Mouse (Mus musculus) lung, postnatal 0 days (tissue): ENCODE results near the gene Kcnv2. TPM values are rescaled to one million over a fixed set of nuclear protein-coding genes. Genes with fewer than 3 reads are reported as not detected.

Experiments used
- ATAC-seq: fragments of 200-750 bp; cut with Nextera tagmentation; 2 replicates; pipeline ENCODE4 v1.8.0; 2017; ENCODE audit warnings: moderate library complexity
- DNase-seq: peaks from one replicate; pipeline ENCODE4 v3.0.0-alpha.2; 2016; ENCODE audit warnings: low spot score
- H3K27ac ChIP-seq: fragments of 300-500 bp; sonication (generic); 2 replicates; pipeline ENCODE4 v1.5.1; 2014; ENCODE audit warnings: antibody characterized with exemption, mild to moderate bottlenecking, low read length, mixed read lengths
- H3K27me3 ChIP-seq: fragments of 300-500 bp; sonication (generic); replicated peaks from 2 replicates; pipeline ENCODE4 v1.6.1; 2014; ENCODE audit warnings: low read length, mixed read lengths; ENCODE audit not compliant: insufficient read depth
- H3K36me3 ChIP-seq: fragments of 300-500 bp; sonication (generic); 2 replicates; pipeline ENCODE4 v1.6.1; 2014; ENCODE audit warnings: low read length, mixed read lengths; ENCODE audit not compliant: insufficient read depth
- H3K4me1 ChIP-seq: fragments of 300-500 bp; sonication (generic); 2 replicates; pipeline ENCODE4 v1.6.1; 2014; ENCODE audit warnings: antibody characterized with exemption, low read depth, low read length, mixed read lengths; ENCODE audit not compliant: insufficient read depth
- H3K4me2 ChIP-seq: fragments of 300-500 bp; sonication (generic); replicated peaks from 2 replicates; pipeline ENCODE4 v1.6.1; 2014; ENCODE audit warnings: low read depth, mild to moderate bottlenecking, low read length, moderate library complexity, mixed read lengths
- H3K4me3 ChIP-seq: fragments of 300-500 bp; sonication (generic); 2 replicates; pipeline ENCODE4 v1.5.1; 2014; ENCODE audit warnings: low read depth, low read length
- H3K9ac ChIP-seq: fragments of 300-500 bp; sonication (generic); replicated peaks from 2 replicates; pipeline ENCODE4 v1.6.1; 2014; ENCODE audit warnings: low read depth, mild to moderate bottlenecking
- H3K9me3 ChIP-seq: fragments of 300-500 bp; sonication (generic); 2 replicates; pipeline ENCODE4 v1.6.1; 2016; ENCODE audit warnings: low read length, mixed read lengths
- CTCF ChIP-seq: IDR thresholded peaks from 2 replicates; pipeline ENCODE4 v1.5.1; 2016; ENCODE audit warnings: antibody characterized with exemption, mild to moderate bottlenecking
- EP300 ChIP-seq: IDR thresholded peaks from 2 replicates; pipeline ENCODE4 v1.6.1; 2016; ENCODE audit warnings: antibody characterized with exemption, mild to moderate bottlenecking, control low read depth
- WGBS: fragments of 180-500 bp; shearing (Covaris S2); extraction: QIAGEN DNeasy Blood & Tissue Kit; methylation state at CpG from one replicate; pipeline ENCODE4 v1.1.7; 2014; 5-methylcytosine and 5-hydroxymethylcytosine counted together
- polyA plus RNA-seq: library from polyadenylated mRNA; unstranded; fragments of >200 nt; fragmentation: Nextera tagmentation; extraction: Ambion mirVana; gene quantifications from 2 replicates; pipeline ENCODE4 v1.2.1, GENCODE M21; 2015

The Kcnv2 gene
- polyA plus RNA-seq, 1 experiment from 2014 or later = not detected

DNA sequence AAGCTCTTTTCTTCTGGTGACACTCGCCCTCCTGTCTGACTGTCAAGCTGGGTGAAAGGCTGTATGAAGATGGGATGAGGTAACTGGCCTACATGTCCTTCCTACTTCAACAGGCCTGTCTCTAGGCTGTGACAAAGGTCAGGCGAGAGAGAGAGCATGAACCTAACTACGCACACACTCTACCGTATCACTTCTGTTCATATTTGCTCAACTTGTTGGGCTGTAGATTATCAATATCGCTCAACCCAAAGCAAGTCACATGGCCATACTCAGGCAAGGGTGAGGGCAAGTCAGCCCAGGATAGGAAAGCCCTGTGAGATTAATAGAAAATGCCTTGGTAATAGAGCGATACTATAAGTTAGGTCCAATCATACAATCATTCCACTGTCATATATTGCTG, 5.2 kb downstream of the Kcnv2 start:
- Histone ChIP-seq H3K27ac (no peak overlapping the region), H3K4me1 (no peaks in the 10 kb centered on the region), H3K4me3 (no peak overlapping the region), H3K27me3 (no peaks in the 10 kb centered on the region), H3K36me3 (no peaks in the 10 kb centered on the region), H3K4me2 (no peak overlapping the region), H3K9ac (no peak overlapping the region), H3K9me3 (no peaks in the 10 kb centered on the region)
- TF ChIP-seq CTCF = no peak
- no peak for TF ChIP-seq EP300
- WGBS = 77% methylated on average over 6 of the region's 6 CpGs
- ATAC-seq (no peak), DNase-seq (no peak)

GRCm38 (mm10) chr19:27328166-27328565, 5.8 kb downstream of the Kcnv2 start:
- Histone ChIP-seq H3K4me2 (no peak overlapping the region), H3K9ac (no peak overlapping the region), H3K27ac (no peak overlapping the region), H3K4me3 (no peak overlapping the region), H3K9me3 (no peaks in the 10 kb centered on the region), H3K36me3 (no peaks in the 10 kb centered on the region), H3K4me1 (no peaks in the 10 kb centered on the region), H3K27me3 (no peaks in the 10 kb centered on the region)
- WGBS = 59% methylated on average over 3 of the region's 3 CpGs
- ATAC-seq (no peak), DNase-seq (no peak)
- TF ChIP-seq EP300 (no peak), CTCF (no peak)

DNA sequence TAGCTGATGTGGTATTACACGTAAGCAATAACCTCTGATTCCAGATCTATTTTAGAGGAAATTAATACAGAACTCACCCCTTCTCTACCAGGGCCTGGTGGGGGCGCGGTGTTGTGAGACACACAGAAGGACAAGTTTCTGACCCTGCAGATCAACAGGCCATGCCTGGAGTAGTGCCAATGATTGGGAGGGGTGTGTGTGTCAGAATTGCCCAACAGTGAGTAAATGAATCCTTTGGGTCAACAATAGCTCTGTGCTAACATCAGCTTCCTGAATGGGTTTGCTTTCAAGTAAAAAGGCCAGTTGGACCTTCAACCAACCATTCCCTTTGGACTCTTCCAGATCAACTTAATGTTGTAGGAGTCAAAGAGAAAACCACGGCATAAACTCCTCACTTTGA, 6.3 kb downstream of the Kcnv2 start:
- peak; percentile 82 for DNase-seq
- Histone ChIP-seq H3K27ac (no peak overlapping the region), H3K4me1 (no peaks in the 10 kb centered on the region), H3K27me3 (no peaks in the 10 kb centered on the region), H3K9me3 (no peaks in the 10 kb centered on the region), H3K9ac (no peak overlapping the region), H3K36me3 (no peaks in the 10 kb centered on the region), H3K4me3 (no peak overlapping the region), H3K4me2 (no peak overlapping the region)
- ATAC-seq = peak; percentile 71
- 0 out of 2 replicates have a peak, but pooled peaks have one; percentile 12 for TF ChIP-seq CTCF
- peak; percentile 61; the same call in 1 of the 2 replicates for TF ChIP-seq EP300
- WGBS = 58% methylated on average over 4 of the region's 4 CpGs

- Histone ChIP-seq H3K27ac (no peak overlapping the region), H3K27me3 (no peaks in the 10 kb centered on the region), H3K36me3 (no peaks in the 10 kb centered on the region), H3K9ac (no peak overlapping the region), H3K9me3 (no peaks in the 10 kb centered on the region), H3K4me2 (no peak overlapping the region), H3K4me3 (no peak overlapping the region), H3K4me1 (no peaks in the 10 kb centered on the region)
- TF ChIP-seq CTCF (peak; percentile 58), EP300 (no peak)
- WGBS = 56% methylated on average over 6 of the region's 6 CpGs
- DNase-seq = peak; percentile 57
- ATAC-seq = peak; percentile 29; the same call in 1 of the 2 replicates
Measured at GRCm38 (mm10) chr19:27332207-27332794, 9.9 kb downstream of the Kcnv2 start.

DNA sequence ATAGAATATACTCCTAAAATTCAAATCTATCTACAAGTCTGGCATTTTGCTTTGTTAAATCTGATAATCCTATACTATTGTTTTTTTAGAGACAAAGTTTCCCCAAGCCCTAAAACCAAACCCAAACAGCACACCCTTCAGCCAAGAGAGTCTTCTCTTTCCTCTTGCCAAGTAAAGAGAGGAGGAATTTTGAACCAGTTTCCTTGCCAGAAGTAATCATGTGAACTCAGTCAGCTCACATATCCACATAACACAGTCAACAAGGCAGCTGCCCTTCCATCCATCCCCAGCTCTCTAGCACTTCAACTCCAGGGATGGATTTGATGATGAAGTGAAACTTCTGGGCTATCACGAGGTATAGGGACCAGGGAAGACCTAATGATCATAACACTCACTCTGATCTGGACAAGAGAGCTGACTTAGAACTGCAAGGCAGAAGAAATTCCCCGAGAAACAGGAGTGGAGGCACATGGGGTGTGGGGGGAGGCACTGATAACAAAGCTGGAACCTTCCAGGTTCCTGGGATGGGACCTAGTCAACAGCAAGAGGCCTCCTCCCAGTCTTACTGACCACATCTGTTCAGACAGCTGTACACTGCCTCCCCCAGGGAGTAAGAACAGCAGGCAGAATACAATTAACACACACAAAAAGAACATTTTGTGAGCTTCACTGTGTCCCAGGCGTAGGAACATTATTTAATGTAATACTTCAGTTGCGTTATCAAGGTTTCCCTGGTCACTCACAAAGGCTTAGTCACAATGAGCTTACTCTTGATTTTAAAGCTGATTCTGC, 13.9 kb downstream of the Kcnv2 start:
- H3K9ac ChIP-seq = no peak overlapping the region
- DNase-seq (peak; percentile 78), ATAC-seq (peak; percentile 80)
- H3K27me3 ChIP-seq = no peaks in the 10 kb centered on the region
- WGBS = 53% methylated on average over 4 of the region's 4 CpGs
- H3K9me3 ChIP-seq = no peaks in the 10 kb centered on the region
- no peaks in the 10 kb centered on the region for H3K36me3 ChIP-seq
- no peaks in the 10 kb centered on the region for H3K4me1 ChIP-seq
- H3K27ac ChIP-seq = no peak overlapping the region
- no peak overlapping the region for H3K4me3 ChIP-seq
- TF ChIP-seq EP300 (peak; percentile 86), CTCF (no peak)
- H3K4me2 ChIP-seq = no peak overlapping the region

- no peak overlapping the region for H3K4me2 ChIP-seq
- no peaks in the 10 kb centered on the region for H3K36me3 ChIP-seq
- no peaks in the 10 kb centered on the region for H3K27me3 ChIP-seq
- TF ChIP-seq EP300 = no peak
- no peak for TF ChIP-seq CTCF
- DNase-seq (no peak), ATAC-seq (no peak)
- no peak overlapping the region for H3K4me3 ChIP-seq
- no peaks in the 10 kb centered on the region for H3K4me1 ChIP-seq
- H3K27ac ChIP-seq = no peak overlapping the region
- H3K9ac ChIP-seq = no peak overlapping the region
- no peaks in the 10 kb centered on the region for H3K9me3 ChIP-seq
- WGBS = 58% methylated on average over 1 of the region's 1 CpGs
Measured at GRCm38 (mm10) chr19:27346501-27346900, 24.1 kb downstream of the Kcnv2 start.
